Mouse (Mus musculus) spleen, postnatal 4 days (tissue): ENCODE measurements around the gene Gje1.

Experiments used
- DNase-seq, 2 experiments: peaks; one replicate each; pipeline ENCODE4 v3.0.0; 2022; ENCODE audit warnings: low spot score in 2 of 2

The Gje1 gene

GRCm38 (mm10) chr10:14718114-14718513 lies at the start of gene Gje1:
TSS of gene Gje1 (minus strand) at chr10:14718214.
- DNase-seq = no peak

GRCm38 (mm10) chr10:14760618-14761017 lies 42.6 kb upstream of the Gje1 start:
- DNase-seq = no peak

DNA sequence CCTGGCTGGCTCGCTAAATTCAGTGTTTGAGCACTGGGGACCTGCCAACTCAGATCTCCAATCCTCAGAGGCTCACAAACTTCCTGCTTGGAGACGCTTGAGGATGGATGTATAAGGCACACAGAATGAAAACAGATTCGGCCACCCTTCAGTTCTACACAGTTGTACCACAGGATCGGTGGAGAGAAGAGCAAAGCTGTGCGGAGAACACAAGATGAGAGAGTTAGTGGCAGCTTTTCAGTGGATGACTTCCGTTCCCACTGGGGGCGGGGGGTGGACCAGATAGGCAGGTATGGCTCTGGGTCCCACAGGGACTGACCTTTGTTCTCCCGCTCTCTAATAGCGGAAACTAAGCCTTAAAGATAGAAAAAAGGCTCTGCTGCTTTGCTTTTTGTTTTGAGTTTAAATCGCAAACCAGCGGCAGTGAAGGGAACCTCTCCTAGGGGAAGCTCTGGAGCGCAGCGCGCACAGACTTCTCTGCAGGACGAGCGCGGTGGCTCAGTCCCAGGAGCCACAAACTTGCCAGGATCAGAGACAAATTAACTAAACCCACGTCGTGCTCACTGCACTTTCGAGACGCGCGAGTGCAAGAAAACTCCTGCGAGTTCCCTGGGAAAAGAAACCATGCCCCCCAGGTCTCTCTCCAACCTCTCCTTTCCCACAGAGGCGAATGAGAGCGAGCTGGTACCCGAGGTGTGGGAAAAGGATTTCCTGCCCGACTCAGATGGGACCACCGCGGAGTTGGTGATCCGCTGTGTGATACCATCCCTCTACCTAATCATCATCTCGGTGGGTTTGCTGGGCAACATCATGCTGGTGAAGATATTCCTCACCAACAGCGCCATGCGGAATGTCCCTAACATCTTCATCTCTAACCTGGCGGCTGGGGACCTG lies 41.9 kb upstream of the Gje1 start:
- no peak for DNase-seq

GRCm38 (mm10) chr10:14734285-14734684 lies 16.3 kb upstream of the Gje1 start:
- DNase-seq = no peak

GRCm38 (mm10) chr10:14725671-14726070 lies 7.7 kb upstream of the Gje1 start:
- DNase-seq = no peak

DNA sequence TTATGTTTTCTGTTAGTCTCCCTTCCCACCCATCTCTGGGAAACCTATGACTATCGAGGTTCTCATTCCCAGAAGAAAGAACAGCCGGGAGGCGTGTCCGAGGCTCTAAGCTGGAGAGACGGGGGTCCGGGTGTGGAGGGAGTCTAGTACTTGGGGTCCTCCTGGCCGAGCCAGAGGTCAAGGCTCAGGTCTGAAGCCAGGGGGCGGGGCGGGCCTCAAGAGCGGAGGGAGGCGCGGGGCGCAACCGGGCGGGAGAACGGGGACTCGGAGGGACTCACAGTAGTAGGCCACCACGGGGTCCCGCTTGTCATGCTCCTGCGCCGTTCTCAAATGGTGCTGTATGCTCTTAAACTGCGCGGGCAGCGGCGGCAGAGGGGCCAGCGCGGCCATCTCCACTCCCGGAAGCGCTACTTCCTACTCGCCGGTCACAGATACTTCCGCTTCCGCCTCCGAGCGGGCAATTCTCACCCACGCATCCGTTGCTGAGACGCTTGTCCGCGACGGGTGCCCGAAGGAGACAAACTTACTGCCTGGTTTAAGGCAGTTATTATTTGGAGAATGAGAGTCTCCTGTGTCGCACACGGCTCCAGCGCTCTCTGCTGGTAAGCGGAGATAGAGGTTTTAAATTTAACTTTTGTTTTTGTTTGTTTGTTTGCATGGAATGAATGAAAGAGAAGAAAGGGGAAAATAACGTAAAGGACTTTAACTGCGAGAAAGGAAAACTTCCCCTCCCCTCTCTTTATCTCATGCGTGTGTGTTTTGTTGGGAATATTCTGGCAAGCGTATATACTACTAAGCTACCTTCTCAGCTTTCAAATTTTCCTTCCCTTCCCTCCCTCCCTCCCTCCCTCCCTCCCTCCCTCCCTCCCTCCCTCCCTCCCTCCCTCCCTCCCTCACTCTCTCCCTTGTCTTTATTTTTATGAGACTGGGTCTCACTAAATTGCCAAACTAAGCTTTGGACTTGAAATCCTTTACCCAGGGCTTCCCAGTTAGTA lies 12.6 kb downstream of the Gje1 start, which contains the start of the genes Vta1 and Nmbr:
TSS of gene Vta1 (minus strand) at position 489 of the 995 bp plus-strand sequence.
TSS of gene Nmbr (plus strand) at position 520 of the 995 bp plus-strand sequence.
- DNase-seq = peak; percentile 94 to 95

- DNase-seq = no peak
Measured at GRCm38 (mm10) chr10:14703830-14704420, 14.1 kb downstream of the Gje1 start.

DNA sequence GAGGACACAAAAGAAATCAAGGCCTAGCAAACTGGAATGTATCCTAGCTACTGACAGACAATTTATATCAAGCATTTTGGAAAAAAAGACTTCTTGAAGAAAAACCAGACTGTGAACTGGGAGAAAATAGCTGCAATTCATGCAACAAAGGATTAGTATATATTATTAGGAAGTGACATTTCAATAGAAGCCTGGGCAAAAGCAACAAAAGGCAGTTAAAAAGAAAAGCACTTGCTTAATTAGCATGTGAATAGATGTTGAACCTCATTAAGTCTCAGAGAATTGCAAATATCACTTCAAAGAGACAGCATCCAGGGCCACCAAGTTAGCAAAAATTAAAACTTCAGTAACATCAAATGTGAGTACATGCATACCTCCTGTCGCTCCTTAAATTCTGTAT lies 14.8 kb downstream of the Gje1 start:
- no peak for DNase-seq

DNA sequence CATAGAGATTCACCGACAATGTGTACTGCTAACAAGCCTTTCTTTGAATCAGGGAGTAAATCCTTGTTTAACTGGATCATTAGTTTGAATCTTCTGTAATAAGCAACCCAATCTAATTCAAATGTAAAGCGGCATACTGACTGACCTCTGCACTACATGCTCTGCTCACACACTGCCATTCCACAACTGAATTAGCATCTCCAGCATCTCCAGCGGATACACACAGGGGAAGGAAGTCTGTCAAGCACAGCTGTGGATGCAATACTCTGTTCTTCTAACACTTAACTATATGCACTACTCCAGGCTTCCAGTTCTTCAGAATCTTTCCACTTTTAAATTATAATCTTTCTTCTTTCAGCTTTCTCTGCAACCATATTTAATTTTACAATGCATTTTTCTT lies 27.7 kb downstream of the Gje1 start:
- no peak for DNase-seq

GRCm38 (mm10) chr10:14688785-14689442 lies 29.1 kb downstream of the Gje1 start:
- no peak for DNase-seq

DNA sequence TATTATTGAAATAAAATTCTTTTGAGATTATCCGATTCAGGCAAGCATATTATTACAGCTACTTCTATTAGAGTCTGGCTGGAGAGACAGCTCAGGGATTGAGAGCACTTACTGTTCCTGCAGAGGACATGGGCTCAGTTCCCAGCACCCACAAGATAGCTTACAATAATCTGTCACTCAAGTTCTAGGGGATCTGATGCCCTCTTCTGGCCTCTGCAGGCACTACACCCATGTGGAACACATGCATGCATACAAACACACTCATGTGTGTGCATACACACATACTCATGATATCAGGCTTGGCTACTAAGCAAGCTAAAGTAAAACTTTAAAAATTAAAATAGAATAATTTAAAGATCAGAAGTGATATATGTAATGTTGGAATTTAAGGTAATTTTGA lies 32.4 kb downstream of the Gje1 start:
- no peak for DNase-seq

- DNase-seq = no peak
Measured at GRCm38 (mm10) chr10:14666147-14666546, 51.9 kb downstream of the Gje1 start.
